Mouse (Mus musculus): ENCODE measurements around the gene Pkd1. TPM values are rescaled to one million over a fixed set of nuclear protein-coding genes. Genes with fewer than 3 reads are reported as not detected.

Pkd1 gene
- polyA plus RNA-seq, 1 experiment from 2014 or later, result 16.8 TPM

- Histone ChIP-seq H3K9ac (ENCODE audit: low read length) (no peak overlapping the region), H3K4me2 (ENCODE audit: low read length) (no peak overlapping the region), H3K4me1 (ENCODE audit: control insufficient read depth in 2 of 2, insufficient read depth in 2 of 2, low read length in 2 of 2) (peaks cover 6 to 7% of the 10 kb centered on the region in 2 experiments; a peak in 3 of 4 replicates), H3K36me3 (ENCODE audit: control insufficient read depth, insufficient read depth, low read length) (peaks cover 50% of the 10 kb centered on the region), H3K4me3 (ENCODE audit: control insufficient read depth in 1 of 2, insufficient read depth in 1 of 2, low read depth in 1 of 2, low read length in 2 of 2) (no peak overlapping the region), H3K27me3 (ENCODE audit: control insufficient read depth, insufficient read depth, low read length) (no peaks in the 10 kb centered on the region), H3K27ac (replicated peaks in 1 of 2; ENCODE audit: control insufficient read depth in 1 of 2, insufficient read depth in 1 of 2, low read depth in 2 of 2, low read length in 2 of 2) (no peak overlapping the region), H3K9me3 (ENCODE audit: control insufficient read depth, low read length) (no peaks in the 10 kb centered on the region)
- WGBS, result 81% methylated on average over 12 of the region's 12 CpGs
- no peak for ATAC-seq (ENCODE audit: insufficient number of reproducible peaks, insufficient read depth, low FRiP score, low read depth)
These were observed 41.7 kb upstream of the Pkd1 start for GRCm38 (mm10) chr17:24507806-24508460.

- Histone ChIP-seq H3K4me2 (ENCODE audit: low read length) (no peak overlapping the region), H3K9me3 (ENCODE audit: control insufficient read depth, low read length) (no peaks in the 10 kb centered on the region), H3K27ac (replicated peaks in 1 of 2; ENCODE audit: control insufficient read depth in 1 of 2, insufficient read depth in 1 of 2, low read depth in 2 of 2, low read length in 2 of 2) (no peak overlapping the region), H3K4me3 (ENCODE audit: control insufficient read depth in 1 of 2, insufficient read depth in 1 of 2, low read depth in 1 of 2, low read length in 2 of 2) (no peak overlapping the region), H3K27me3 (ENCODE audit: control insufficient read depth, insufficient read depth, low read length) (no peaks in the 10 kb centered on the region), H3K4me1 (ENCODE audit: control insufficient read depth in 2 of 2, insufficient read depth in 2 of 2, low read length in 2 of 2) (peaks cover 0 to 5% of the 10 kb centered on the region in 2 experiments; a peak in 1 of 4 replicates), H3K9ac (ENCODE audit: low read length) (no peak overlapping the region), H3K36me3 (ENCODE audit: control insufficient read depth, insufficient read depth, low read length) (peaks cover 88% of the 10 kb centered on the region)
- ATAC-seq (ENCODE audit: insufficient number of reproducible peaks, insufficient read depth, low FRiP score, low read depth), result 0 out of 2 replicates have a peak, but pooled peaks have one; percentile 4
- 44% methylated on average over 5 of the region's 5 CpGs for WGBS
These were observed 36.0 kb upstream of the Pkd1 start for GRCm38 (mm10) chr17:24513609-24514008.

DNA sequence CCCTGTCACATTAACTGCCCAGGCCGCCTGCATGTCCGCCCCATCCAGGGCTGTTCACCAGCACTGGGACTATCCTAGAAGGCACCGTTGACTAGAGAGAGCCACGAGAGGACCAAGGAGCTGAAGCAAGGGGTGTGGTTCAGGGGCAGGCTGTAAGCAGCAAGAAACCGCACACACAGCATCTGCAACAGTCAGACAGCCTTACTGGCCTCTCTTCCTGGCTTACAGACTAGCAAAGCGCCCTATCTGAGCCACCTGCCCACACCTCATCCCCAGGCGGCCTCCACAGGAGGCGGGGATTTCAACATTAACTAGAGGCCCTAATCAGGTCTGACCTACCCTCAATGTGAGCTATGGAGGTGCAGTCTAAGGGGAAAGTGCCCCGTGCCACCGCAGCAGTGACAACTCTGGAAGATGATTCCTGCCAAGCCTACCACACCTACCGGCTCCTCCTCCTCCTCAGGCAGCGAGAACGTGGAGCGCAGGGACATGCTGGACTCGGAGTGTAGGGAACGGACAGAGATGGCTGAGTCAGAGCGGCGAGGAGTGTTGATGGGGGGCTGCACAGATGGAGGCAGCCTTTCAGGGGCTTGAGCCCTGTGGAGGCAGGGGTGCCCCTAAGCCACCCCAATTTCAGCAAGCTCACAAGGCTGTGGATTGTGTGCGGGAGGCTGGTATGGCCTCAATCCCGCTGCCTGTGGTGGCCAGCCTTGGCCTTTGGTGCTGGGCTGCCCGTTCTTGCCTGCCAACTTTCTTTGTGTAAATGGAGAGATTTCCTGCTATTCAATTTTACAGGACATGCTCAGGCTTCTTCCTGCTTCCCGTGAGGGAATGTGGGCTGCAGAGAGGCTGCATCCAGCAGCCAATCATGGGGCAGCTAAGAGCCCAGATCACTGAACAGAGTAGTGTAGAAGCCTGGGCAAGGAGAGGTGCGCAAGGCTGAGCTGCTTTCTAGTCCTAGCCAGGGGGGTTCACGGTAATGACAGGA, 35.1 kb upstream of the Pkd1 start:
- Histone ChIP-seq H3K9ac (ENCODE audit: low read length) (0 out of 2 replicates have a peak overlapping the region, but pooled peaks have one; percentile 3), H3K4me1 (ENCODE audit: control insufficient read depth in 2 of 2, insufficient read depth in 2 of 2, low read length in 2 of 2) (peaks cover 0 to 5% of the 10 kb centered on the region in 2 experiments; a peak in 1 of 4 replicates), H3K36me3 (ENCODE audit: control insufficient read depth, insufficient read depth, low read length) (peaks cover 82% of the 10 kb centered on the region), H3K27ac (replicated peaks in 1 of 2; ENCODE audit: control insufficient read depth in 1 of 2, insufficient read depth in 1 of 2, low read depth in 2 of 2, low read length in 2 of 2) (peak overlapping the region; percentile 61 to 63), H3K27me3 (ENCODE audit: control insufficient read depth, insufficient read depth, low read length) (no peaks in the 10 kb centered on the region), H3K9me3 (ENCODE audit: control insufficient read depth, low read length) (no peaks in the 10 kb centered on the region), H3K4me3 (ENCODE audit: control insufficient read depth in 1 of 2, insufficient read depth in 1 of 2, low read depth in 1 of 2, low read length in 2 of 2) (no peak overlapping the region), H3K4me2 (ENCODE audit: low read length) (peak overlapping the region; percentile 3; the same call in 1 of the 2 replicates)
- WGBS, result 81% methylated on average over 24 of the region's 24 CpGs
- ATAC-seq (ENCODE audit: insufficient number of reproducible peaks, insufficient read depth, low FRiP score, low read depth), result peak; percentile 45; the same call in 1 of the 2 replicates

DNA sequence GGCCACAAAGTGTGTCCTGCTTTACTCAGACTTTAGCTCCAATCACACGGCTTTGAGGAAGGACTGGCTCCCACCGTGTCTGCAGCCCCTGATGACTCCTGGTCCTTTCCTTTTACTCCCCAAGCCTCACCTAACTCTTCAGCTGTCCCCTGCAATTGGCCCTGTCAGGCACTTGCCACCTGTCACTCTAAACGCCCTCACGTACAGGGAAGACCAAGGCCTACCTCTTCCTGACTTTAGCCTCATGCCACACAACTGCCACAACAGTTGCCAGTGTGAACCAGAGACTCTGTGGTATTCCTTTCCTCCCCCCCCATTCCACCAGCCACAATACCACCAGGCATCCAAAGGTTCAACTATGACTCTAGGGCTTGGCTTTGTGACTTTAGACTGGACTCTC, 29.2 kb upstream of the Pkd1 start:
- WGBS, result 72% methylated on average over 4 of the region's 4 CpGs
- Histone ChIP-seq H3K4me3 (ENCODE audit: control insufficient read depth in 1 of 2, insufficient read depth in 1 of 2, low read depth in 1 of 2, low read length in 2 of 2) (no peak overlapping the region), H3K4me1 (ENCODE audit: control insufficient read depth in 2 of 2, insufficient read depth in 2 of 2, low read length in 2 of 2) (peaks cover 3 to 11% of the 10 kb centered on the region in 2 experiments; a peak in 2 of 4 replicates), H3K9ac (ENCODE audit: low read length) (no peak overlapping the region), H3K27ac (replicated peaks in 1 of 2; ENCODE audit: control insufficient read depth in 1 of 2, insufficient read depth in 1 of 2, low read depth in 2 of 2, low read length in 2 of 2) (no peak overlapping the region), H3K27me3 (ENCODE audit: control insufficient read depth, insufficient read depth, low read length) (no peaks in the 10 kb centered on the region), H3K36me3 (ENCODE audit: control insufficient read depth, insufficient read depth, low read length) (peaks cover 43% of the 10 kb centered on the region), H3K4me2 (ENCODE audit: low read length) (no peak overlapping the region), H3K9me3 (ENCODE audit: control insufficient read depth, low read length) (no peaks in the 10 kb centered on the region)
- ATAC-seq (ENCODE audit: insufficient number of reproducible peaks, insufficient read depth, low FRiP score, low read depth), result no peak

- Histone ChIP-seq H3K4me1 (ENCODE audit: control insufficient read depth in 2 of 2, insufficient read depth in 2 of 2, low read length in 2 of 2) (peaks cover 13 to 29% of the 10 kb centered on the region in 2 experiments), H3K27me3 (ENCODE audit: control insufficient read depth, insufficient read depth, low read length) (no peaks in the 10 kb centered on the region), H3K36me3 (ENCODE audit: control insufficient read depth, insufficient read depth, low read length) (peaks cover 13% of the 10 kb centered on the region), H3K9me3 (ENCODE audit: control insufficient read depth, low read length) (no peaks in the 10 kb centered on the region), H3K27ac (replicated peaks in 1 of 2; ENCODE audit: control insufficient read depth in 1 of 2, insufficient read depth in 1 of 2, low read depth in 2 of 2, low read length in 2 of 2) (0 out of 4 replicates have a peak overlapping the region, but pooled peaks of 1 of the 2 experiments have one; percentile 44), H3K4me3 (ENCODE audit: control insufficient read depth in 1 of 2, insufficient read depth in 1 of 2, low read depth in 1 of 2, low read length in 2 of 2) (no peak overlapping the region), H3K9ac (ENCODE audit: low read length) (peak overlapping the region; percentile 58), H3K4me2 (ENCODE audit: low read length) (0 out of 2 replicates have a peak overlapping the region, but pooled peaks have one; percentile 12)
- WGBS, result 37% methylated on average over 2 of the region's 2 CpGs
- no peak for ATAC-seq (ENCODE audit: insufficient number of reproducible peaks, insufficient read depth, low FRiP score, low read depth)
These were observed 24.9 kb upstream of the Pkd1 start for GRCm38 (mm10) chr17:24524734-24525133.

GRCm38 (mm10) chr17:24527315-24527714, 22.3 kb upstream of the Pkd1 start:
- Histone ChIP-seq H3K36me3 (ENCODE audit: control insufficient read depth, insufficient read depth, low read length) (peaks cover 26% of the 10 kb centered on the region), H3K9me3 (ENCODE audit: control insufficient read depth, low read length) (no peaks in the 10 kb centered on the region), H3K4me3 (ENCODE audit: control insufficient read depth in 1 of 2, insufficient read depth in 1 of 2, low read depth in 1 of 2, low read length in 2 of 2) (peak overlapping the region; percentile 89 to 95), H3K27ac (replicated peaks in 1 of 2; ENCODE audit: control insufficient read depth in 1 of 2, insufficient read depth in 1 of 2, low read depth in 2 of 2, low read length in 2 of 2) (peak overlapping the region; percentile 68 to 75), H3K9ac (ENCODE audit: low read length) (peak overlapping the region; percentile 93), H3K27me3 (ENCODE audit: control insufficient read depth, insufficient read depth, low read length) (no peaks in the 10 kb centered on the region), H3K4me1 (ENCODE audit: control insufficient read depth in 2 of 2, insufficient read depth in 2 of 2, low read length in 2 of 2) (peaks cover 16 to 40% of the 10 kb centered on the region in 2 experiments), H3K4me2 (ENCODE audit: low read length) (peak overlapping the region; percentile 72)
- under 1% methylated on average over 19 of the region's 19 CpGs for WGBS
- peak; percentile 14; the same call in 1 of the 2 replicates for ATAC-seq (ENCODE audit: insufficient number of reproducible peaks, insufficient read depth, low FRiP score, low read depth)
